Mouse (Mus musculus): ENCODE data around the gene Krtap24-1.

The Krtap24-1 gene

DNA sequence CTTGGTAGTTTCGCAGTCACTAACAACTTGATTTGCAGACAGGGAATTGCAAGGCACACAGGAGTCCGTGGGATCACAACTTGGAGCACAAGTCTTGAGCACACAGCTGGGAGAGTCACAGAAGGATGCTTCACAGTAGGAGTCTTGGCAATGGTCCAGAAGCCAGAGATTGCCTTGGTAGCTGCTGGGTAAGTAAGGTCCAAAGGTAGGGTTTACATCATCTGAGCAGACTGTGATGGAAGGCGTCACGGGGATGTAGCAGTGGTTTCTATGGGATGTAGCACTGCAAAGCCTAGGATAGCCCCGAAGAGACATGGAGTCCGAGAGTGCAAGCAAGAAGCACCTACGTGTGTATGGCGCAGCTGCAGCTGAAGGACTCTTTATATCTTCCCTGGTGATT is at the start of gene Krtap24-1:
TSS of gene Krtap24-1 (minus strand) at position 358 of the 400 bp plus-strand sequence.
- no peak for DNase-seq (ENCODE audit: low spot score in 2 of 2)

DNA sequence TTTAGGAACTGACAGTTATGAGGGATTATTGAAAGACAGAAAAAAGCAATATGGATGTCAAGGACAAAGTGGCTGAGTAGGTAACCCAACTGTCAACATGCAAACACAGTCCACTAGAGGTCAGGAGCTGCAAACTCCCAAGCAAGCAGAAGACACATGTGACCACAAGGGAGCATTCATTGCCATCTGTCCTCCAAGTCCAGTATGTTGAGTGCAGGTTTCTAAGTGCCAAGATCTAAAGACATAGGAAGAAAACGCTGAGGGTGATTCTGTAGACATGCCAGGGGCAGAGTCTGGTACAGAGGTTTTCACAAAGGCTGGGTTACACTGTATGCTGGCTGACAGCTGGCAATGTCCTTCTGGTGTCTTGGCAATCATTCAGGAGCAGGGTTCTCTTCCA is 45.3 kb upstream of the Krtap24-1 start:
- no peak for DNase-seq (ENCODE audit: low spot score in 2 of 2)

DNA sequence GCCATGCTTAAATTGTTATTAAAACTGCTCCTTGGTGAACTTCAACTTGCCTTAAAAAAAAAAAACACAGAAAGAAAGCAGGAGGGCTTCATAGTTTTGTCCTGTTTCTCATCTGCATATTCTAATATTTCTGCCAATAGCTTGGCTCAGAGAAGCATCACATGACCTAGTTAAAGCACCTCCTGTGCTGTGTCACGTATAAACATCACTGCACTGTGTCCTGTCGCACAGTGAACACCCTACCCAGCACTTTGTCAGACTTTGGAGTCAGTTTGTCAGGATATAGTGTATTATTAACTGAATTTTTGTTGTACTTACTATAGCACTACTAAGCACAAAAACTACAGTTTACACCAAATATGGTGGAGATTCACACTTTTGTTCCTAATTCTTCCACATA is 39.9 kb upstream of the Krtap24-1 start:
- DNase-seq (ENCODE audit: low spot score in 2 of 2) = no peak

DNA sequence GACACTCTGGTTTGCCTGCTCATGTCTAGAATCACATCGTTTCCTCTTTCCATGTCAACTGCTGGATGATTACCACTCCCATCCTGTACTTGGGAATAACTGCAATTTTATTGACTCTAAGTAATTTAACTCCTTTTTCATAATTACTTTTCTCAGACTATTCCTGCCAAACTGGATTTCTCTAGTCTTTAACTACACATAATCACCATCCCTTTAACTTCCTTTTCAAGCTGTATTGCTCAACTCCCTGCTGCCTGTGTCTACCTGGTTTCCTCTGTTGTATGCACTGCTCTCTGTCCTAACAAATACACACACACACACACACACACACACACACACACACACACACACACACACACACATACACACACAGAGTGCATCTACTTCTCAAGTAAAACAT is 39.0 kb upstream of the Krtap24-1 start:
- no peak for DNase-seq (ENCODE audit: low spot score in 2 of 2)

DNA sequence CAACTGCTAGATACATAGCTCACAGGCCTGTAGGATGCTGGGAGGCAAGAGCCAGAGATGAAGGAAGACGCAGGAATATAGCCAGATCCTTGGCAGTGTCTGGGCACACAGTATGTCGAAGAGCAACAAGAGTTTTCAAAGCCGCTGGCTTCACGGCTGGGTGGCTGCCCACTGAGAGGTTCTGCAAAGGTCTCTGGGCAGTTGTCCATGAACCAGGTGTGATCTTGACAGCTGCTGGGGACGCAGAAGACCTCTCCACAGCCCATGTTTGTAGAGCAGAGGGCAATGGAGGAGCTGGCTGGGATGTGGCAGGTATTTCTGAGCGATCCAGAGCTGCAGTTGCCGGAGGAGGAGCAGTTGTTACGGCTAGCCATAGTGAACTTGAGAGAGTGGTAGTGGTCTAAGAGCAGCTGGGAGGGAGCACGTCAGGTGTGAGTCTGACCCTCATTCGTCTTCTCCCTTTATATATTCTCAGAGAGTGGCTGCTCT is 35.3 kb upstream of the Krtap24-1 start, which contains the start of gene Krtap26-1:
TSS of gene Krtap26-1 (minus strand) at position 439 of the 489 bp plus-strand sequence.
- no peak for DNase-seq (ENCODE audit: low spot score in 2 of 2)

DNA sequence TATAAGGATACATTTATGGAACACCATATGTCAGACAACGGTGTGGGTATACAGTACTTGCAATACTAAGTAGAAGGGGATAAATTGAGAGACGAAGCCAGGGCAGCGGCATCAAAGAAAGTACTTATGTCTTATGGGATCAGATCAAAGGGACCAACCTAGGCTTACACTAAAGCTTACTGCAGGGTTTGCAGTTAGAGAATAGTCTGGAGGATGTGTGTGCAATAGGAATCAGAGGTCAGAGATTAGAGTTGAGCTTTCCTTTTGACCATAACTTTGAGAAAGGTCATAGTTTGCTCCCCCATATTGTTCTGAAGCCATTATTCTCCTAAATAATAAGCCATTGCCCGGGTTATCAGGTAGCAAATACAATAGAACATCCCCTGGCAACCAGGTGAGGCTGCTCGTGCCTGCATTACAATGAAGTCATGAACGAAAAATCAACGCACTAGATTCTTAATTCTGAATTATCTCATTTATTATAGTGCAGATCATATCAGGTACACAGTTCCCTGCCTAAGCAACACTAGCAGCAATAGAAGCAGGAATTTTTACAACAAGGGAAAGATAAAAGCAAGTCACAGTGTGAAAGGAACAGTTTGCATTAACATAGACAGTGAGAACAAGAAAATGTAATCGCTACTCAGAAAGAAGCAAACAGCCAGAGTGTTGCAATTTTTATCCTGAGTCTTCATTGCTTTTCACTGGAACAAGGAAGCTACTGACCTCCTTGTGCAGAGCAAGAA is 34.5 kb upstream of the Krtap24-1 start:
- DNase-seq (ENCODE audit: low spot score in 2 of 2) = no peak

DNA sequence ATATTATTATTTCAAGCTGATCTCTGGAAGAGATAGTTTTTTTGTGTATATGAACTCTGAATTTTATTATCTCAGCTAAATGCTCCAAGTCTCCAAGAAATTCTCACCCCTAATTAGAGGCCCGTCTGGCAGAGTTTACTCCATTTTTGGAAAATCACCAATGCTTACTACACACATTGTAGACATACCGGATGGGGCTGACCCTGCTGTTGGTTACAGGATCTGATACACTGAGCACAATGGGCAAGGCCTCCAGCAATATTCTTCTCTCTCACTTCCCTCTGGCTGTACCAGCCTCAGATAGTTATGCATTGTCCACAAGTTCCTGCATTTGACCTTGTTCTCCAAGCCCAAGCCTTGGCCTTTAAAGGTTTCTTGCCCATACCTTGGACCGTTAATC is 28.0 kb upstream of the Krtap24-1 start:
- no peak for DNase-seq (ENCODE audit: low spot score in 2 of 2)

DNA sequence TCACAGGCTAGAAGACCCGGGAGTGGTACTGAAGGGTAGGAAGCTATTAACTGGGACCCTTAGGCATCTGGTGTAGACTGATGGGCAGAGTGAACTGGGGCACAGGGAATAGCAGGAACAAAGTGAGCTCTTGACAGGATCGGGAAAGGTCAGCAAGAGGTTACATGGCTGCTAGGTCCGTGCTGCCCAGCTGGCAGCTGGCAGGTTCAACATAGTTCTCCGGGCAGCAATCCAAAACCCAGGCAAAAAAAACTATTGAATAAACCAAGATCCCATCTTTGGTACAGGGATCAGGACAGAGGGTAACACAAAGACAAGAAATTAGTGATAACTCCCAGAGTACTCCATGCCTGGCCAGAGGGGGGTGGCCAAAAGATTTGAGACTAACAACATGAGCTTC is 23.1 kb upstream of the Krtap24-1 start:
- no peak for DNase-seq (ENCODE audit: low spot score in 2 of 2)

DNA sequence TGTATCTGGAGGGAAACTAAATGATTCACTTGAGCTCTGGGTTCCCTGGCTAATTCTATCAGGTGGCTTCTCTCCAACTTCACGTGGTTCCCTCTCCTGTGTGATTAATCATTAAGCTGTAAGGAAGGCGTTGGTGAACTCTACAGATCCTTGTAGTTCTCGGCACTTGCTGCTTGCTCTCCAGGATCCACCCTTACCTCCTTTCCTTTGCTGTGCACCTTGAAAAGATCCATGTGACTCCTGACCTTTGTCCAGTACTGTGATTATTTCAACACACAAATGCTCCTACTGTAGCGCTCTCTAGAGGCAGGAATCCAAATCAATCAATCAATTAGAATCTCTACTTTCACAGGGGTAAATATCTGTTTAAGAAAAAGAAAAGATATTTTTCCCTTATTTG is 19.4 kb upstream of the Krtap24-1 start:
- DNase-seq (ENCODE audit: low spot score in 2 of 2) = no peak

DNA sequence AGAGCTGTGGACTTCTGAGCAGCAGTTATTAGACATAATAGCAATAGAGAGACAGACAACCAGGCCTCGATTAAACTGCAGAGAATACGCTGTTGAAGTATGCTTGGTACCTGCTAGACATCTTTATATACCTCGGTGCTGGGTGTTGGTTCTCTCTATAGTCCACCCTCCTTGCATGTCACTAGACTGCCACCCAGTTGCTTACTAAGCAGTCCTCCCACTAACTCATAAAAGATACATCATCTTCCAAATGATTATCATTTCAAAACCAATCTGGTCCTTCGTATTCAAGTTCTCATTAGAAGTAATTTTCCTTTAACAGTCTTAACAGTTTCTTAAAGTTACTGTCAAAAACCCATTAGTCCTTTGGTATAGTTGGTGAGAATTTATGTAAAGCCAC is 15.5 kb upstream of the Krtap24-1 start, which contains the start of gene 2310079G19Rik:
TSS of gene 2310079G19Rik (minus strand) at position 101 of the 400 bp plus-strand sequence.
- DNase-seq (ENCODE audit: low spot score in 2 of 2) = no peak

DNA sequence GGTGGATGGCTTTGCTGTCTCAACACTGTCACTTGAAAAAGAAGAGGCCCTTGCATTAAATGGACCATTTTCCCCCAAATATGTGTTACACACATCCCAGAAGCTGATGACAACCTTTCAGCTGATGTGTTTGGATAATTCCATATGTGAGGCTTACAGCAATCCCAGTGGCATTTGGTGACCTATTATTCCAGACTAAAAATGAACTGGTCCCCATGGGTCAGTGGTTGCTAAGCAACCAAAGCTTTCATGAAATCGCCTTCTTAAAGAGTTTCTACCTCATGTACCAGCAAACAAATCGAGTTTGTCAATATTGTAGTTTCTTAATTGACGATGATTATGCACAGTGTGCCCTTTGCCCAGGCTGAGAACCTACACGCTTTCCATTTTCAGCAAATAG is 633 bp upstream of the Krtap24-1 start:
- DNase-seq (ENCODE audit: low spot score in 2 of 2) = no peak

DNA sequence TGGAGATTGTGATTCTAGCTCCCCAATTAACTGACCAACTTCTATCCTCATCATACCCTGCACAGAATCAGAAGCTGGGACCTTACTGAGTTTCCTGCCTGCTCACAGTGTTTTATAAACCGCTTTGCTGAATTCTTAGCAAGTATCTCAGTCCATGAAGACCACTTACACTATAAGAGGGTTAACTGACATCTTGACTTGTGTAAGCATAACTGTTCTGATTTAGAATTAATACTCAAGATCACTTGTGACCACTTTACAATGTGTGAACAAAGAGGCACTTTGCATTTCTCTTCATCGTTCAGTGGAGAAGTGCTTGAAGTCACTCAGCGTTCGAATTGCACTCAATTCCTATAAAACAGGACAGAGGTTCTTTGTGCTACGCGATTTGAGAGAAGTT is 7.5 kb downstream of the Krtap24-1 start:
- no peak for DNase-seq (ENCODE audit: low spot score in 2 of 2)

DNA sequence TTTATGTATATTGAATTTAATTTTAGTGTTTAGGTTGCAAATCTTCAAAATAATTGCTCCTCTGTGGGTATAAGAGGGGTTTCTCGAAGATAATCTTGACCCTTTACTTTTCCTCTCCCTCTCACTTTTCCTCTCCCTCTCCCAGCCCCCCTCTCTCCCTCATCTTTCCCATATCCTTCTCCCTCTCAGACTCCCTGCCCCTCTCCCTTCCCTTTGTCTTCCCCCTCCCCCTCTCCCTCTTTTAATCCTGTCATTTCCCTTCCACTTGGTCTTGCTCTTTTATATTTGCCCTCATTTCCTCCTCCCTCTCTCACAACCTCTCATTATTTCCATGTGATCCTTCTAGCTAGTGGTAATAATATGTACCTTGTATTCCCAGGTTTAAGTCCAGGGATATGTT is 9.6 kb downstream of the Krtap24-1 start:
- no peak for DNase-seq (ENCODE audit: low spot score in 2 of 2)

DNA sequence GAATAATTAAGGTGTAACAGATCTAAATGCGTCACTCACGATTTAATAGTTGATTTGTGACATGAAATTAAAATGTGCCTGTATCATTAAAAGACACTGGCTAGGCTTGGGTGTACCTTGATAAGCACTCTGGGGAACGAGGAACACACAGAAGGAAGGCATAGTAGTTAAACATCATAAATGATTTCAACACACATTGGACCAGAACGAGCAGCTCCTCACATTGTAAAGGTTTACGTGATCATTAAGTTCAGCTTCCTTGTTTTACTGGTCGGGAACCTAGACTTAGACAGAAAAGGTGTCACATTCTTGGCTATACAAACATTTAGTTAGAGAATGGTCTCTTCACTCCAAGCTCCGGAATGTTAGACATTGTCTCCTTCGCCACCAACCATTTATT is 11.8 kb downstream of the Krtap24-1 start:
- DNase-seq (ENCODE audit: low spot score in 2 of 2) = no peak

DNA sequence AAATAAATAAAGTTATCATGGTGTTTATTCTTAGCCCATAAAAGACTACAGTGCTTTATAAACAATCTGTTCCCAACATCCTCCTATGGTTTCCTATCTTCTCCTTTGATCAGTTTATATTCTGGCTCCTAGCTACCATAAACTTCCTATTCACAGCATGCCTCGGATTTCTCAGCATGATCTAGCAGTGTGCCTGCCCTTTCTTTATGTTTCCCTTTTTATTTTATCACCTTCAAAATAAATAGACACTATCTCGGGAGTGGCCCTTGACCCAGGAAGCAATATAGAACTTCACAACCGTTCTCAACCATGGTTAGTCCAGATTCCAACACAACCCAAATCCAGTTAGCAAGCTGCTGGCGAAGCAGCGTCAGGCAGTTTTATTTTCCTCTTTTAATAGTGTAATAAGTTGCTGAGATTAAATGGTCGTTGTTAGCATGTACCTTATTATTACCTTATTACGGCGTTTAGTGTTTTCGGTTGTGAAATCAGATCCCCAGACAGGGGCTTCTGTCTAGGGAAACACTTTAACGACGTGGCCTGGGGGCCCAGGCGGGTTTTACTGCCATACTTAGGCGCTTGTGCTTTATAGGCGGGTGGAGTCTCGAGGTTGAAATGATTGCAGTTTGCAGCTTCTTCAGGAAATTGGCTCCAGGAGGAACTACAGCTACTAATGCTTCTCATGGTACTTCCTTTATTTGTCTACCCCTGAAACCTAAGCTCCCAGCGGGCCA is 12.4 kb downstream of the Krtap24-1 start:
- DNase-seq (ENCODE audit: low spot score in 2 of 2) = no peak

DNA sequence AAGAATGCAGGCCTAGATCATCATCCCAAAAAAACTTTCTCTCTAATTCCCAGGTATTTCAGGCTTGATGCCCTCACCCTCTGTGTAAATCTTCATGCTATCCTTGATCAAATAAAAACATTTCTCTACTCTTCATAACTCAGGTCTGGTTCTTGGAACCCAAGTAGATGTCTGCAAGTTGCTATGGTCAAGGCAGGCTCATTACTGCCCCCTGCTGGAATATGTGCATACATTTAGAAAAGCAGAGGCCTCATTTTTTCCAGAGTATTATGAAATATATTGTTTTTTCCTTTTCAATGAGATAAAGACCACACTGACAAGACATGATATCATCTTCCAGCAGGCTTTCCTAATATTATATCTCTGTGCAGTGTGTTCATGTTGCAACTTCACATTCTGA is 19.3 kb downstream of the Krtap24-1 start:
- no peak for DNase-seq (ENCODE audit: low spot score in 2 of 2)

DNA sequence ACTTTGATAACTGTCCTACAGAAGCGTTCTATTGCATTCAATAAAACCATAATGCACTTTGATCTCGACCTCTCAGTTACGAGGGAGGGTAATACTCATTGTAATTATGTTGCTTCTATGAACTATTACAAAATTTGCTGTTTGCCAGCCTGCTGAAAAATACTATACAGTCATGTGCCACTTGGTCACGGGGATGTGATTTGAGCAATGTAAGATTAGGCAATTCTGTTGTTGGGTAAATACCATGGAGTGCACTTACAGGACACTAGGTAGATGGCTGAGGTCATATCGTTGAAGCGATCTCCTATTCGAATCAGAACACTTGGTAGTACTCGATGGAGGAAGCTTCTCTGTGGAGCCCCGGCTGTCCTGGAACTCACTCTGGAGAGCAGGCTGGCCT is 28.7 kb downstream of the Krtap24-1 start:
- no peak for DNase-seq (ENCODE audit: low spot score in 2 of 2)

DNA sequence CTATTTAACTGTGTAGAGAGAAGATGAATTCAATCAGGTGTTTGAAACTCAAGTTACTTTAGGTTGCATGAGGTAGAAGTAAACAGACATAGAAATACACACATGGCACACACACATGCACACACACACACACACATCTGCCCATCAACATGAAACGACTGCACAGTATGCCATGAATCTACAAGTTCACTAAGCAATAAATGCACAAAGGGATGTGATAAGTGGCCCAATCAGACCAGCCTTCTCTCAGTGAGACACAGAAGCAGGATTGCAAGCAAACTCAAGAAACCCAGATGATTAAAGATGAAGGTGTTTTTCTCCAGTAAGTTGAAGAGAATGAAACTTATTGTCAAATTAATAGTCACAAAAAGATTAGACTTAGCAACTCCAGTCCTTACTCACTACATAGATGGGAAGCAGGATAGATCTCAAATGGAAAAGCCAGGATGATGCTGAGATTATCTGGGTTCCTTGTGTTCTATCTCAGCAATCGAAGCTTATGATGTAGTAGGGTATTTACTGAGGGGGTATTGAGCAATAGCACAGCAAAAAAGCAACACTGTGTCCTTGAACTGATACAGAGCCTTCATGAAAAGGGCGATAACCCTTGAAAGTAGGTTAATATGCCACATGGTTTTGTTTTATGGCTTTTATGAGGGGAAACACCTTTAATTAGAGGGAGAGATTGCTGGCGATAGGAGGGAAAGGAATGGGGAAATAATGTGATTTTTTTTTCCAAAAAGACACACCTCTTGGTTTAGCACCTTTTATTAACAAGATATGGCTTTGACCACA is 36.0 kb downstream of the Krtap24-1 start:
- no peak for DNase-seq (ENCODE audit: low spot score in 2 of 2)

DNA sequence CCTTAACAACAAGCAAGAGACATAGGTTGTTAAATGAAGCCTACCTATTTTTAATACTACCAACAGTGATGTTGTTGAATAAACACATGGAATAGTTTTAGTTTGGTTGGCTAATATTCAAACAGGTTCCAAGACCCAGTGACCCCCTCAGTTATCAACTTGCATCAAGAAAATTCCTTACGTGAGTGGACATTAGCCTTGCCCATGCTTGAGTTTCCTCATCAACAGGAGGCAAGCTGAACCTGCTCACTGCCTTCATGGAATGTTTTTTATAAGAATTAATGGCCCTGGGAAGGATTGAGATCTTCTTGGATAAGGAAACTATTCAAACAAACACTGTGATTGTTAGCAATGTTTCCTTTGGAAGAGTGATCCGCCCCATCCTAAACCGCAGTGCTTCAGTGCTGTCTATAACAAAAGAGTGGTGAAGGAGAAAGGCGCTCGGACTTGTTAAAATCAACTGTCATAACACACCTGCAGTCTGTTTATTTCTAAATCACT is 39.1 kb downstream of the Krtap24-1 start:
- no peak for DNase-seq (ENCODE audit: low spot score in 2 of 2)

DNA sequence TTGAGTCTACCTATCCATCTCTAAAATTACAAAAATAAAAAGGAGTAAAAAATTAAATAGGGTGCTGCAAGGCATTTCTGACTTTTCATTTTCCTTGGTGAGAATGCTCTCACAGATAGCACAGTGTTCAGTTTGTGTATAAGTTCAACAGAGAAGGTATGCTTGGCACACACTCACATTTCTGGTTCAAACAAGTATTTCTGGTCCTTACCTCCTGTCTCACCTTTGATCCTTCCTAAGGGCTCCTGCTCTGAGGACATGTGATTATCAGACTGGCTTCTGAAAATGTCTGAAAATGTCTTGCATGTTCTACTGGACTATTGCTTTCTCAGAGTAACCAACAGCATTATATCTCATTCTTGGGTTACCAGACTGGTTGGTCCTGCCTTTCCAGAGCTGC is 41.9 kb downstream of the Krtap24-1 start:
- no peak for DNase-seq (ENCODE audit: low spot score in 2 of 2)

DNA sequence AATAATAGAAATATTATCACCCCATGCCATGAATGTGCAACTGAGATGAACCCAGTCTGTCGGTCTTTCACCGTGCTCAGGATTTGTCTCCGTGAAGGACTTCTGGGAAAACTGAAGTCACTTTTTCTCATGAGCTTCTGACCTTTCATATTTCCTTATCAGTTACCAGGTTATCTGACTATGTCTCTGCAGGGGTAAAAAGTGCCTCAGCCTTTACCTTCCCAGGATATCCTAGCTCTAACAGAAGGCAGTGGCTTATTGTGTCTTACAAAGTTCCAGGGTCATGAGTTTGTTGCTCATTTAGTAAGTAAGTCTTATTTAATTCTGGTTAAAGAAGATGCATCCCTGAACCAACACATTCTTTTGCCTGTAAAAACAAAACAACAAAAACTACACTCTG is 42.3 kb downstream of the Krtap24-1 start:
- no peak for DNase-seq (ENCODE audit: low spot score in 2 of 2)

DNA sequence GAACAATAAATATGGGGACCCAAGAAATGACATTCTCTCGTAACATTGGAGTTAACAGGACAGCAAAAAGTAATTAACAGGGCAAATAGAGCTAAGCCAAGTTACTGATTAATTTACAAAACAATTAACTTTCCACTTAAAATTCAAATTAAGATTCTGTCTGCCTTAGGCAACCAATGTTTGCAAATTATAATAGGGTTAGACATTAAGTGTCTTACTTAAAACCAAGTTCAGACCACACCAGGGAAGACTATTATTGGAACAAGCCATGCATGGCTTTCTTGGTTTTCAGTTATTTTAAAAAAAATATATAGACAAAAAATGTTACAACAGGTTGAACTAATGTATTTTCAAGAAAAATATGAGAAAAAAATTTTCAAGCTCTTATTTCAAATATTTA is 43.0 kb downstream of the Krtap24-1 start:
- DNase-seq (ENCODE audit: low spot score in 2 of 2) = no peak

Data from right cerebral cortex, postnatal 10 days (tissue).